Mouse (Mus musculus): Measurements from ENCODE around the gene Thnsl1.

DNA sequence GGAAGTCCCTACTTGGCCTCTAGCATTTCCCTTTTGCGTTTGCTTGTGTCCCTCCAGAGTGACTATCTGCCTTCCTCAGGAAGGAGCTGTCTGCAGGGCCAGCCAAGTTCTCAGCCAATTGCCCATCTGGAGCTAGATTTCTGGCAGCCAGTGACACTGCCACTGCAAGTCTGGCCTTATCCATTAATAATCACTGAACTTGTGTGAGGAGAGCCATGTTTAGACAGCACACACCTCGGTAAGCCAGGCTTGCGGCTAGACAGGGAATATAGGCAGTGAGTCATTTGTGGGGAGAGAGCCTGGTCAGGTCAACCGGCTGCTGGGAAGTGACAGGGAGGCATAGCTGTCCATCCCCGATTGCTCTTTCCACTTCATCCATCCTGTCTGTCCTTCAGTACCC is 31.3 kb downstream of the Thnsl1 start:
- TF ChIP-seq CTCF (IDR thresholded peaks at IDR 0.05; ENCODE audit: low read depth) (no peak), EP300 (optimal IDR thresholded peaks at IDR 0.05) (no peak)

Data from stomach, postnatal 0 days (tissue).